Mouse (Mus musculus): ENCODE data around the gene Klk1b11. TPM values are rescaled to one million over a fixed set of nuclear protein-coding genes. Genes with fewer than 3 reads are reported as not detected.
"Not testable (repeated sequence)": the region's sequence is repeated elsewhere in the genome, so short reads cannot be mapped to it uniquely, and the experiment has no call there.

Gene Klk1b11
- not detected in 2 replicates for polyA plus RNA-seq (2012; rRNA removed)

GRCm38 (mm10) chr7:43995577-43995976, at the start of gene Klk1b11:
Gene Klk1b11 (plus strand): TSS chr7:43995877.
- not testable (repeated sequence) for H3K36me3 ChIP-seq (ENCODE audit: control insufficient read depth, insufficient read depth, low read length); H3K27me3 ChIP-seq (ENCODE audit: control insufficient read depth, insufficient read depth, low read length); H3K27ac ChIP-seq (ENCODE audit: control insufficient read depth, insufficient read depth, low read depth, low read length); H3K4me1 ChIP-seq (ENCODE audit: control insufficient read depth, insufficient read depth, low read length); H3K4me3 ChIP-seq (ENCODE audit: control insufficient read depth, low read depth, low read length)

GRCm38 (mm10) chr7:43950364-43950763, 45.3 kb upstream of the Klk1b11 start, which contains the start of gene Klk1b8:
Gene Klk1b8 (plus strand): TSS chr7:43950664.
- no peaks in the 10 kb centered on the region for H3K27me3 ChIP-seq (ENCODE audit: control insufficient read depth, insufficient read depth, low read length)
- no peak within 1 kb of the TSS for H3K27ac ChIP-seq (ENCODE audit: control insufficient read depth, insufficient read depth, low read depth, low read length)
- TF ChIP-seq POLR2A (IDR thresholded peaks at IDR 0.05; ENCODE audit: control insufficient read depth, low read depth, low read length), result no peak
- no peak for TF ChIP-seq CTCF (IDR thresholded peaks at IDR 0.05; ENCODE audit: control insufficient read depth, insufficient read depth, insufficient replicate concordance, low read depth, low read length)
- no peak within 1 kb of the TSS for H3K4me3 ChIP-seq (ENCODE audit: control insufficient read depth, low read depth, low read length)
- H3K4me1 ChIP-seq (ENCODE audit: control insufficient read depth, insufficient read depth, low read length), result no peaks in the 10 kb centered on the region
- H3K36me3 ChIP-seq (ENCODE audit: control insufficient read depth, insufficient read depth, low read length), result no peaks in the 10 kb centered on the region

GRCm38 (mm10) chr7:43952703-43953102, 43.0 kb upstream of the Klk1b11 start:
- H3K4me3 ChIP-seq (ENCODE audit: control insufficient read depth, low read depth, low read length), result no peak overlapping the region
- TF ChIP-seq POLR2A (IDR thresholded peaks at IDR 0.05; ENCODE audit: control insufficient read depth, low read depth, low read length) (no peak), CTCF (IDR thresholded peaks at IDR 0.05; ENCODE audit: control insufficient read depth, insufficient read depth, insufficient replicate concordance, low read depth, low read length) (no peak)
- no peak overlapping the region for H3K27ac ChIP-seq (ENCODE audit: control insufficient read depth, insufficient read depth, low read depth, low read length)
- H3K4me1 ChIP-seq (ENCODE audit: control insufficient read depth, insufficient read depth, low read length), result no peaks in the 10 kb centered on the region
- no peaks in the 10 kb centered on the region for H3K36me3 ChIP-seq (ENCODE audit: control insufficient read depth, insufficient read depth, low read length)
- H3K27me3 ChIP-seq (ENCODE audit: control insufficient read depth, insufficient read depth, low read length), result no peaks in the 10 kb centered on the region

- Histone ChIP-seq H3K4me1 (ENCODE audit: control insufficient read depth, insufficient read depth, low read length) (no peaks in the 10 kb centered on the region), H3K27ac (ENCODE audit: control insufficient read depth, insufficient read depth, low read depth, low read length) (no peak within 1 kb of the TSS), H3K27me3 (ENCODE audit: control insufficient read depth, insufficient read depth, low read length) (no peaks in the 10 kb centered on the region), H3K36me3 (ENCODE audit: control insufficient read depth, insufficient read depth, low read length) (no peaks in the 10 kb centered on the region), H3K4me3 (ENCODE audit: control insufficient read depth, low read depth, low read length) (no peak within 1 kb of the TSS)
- no peak for TF ChIP-seq CTCF (IDR thresholded peaks at IDR 0.05; ENCODE audit: control insufficient read depth, insufficient read depth, insufficient replicate concordance, low read depth, low read length)
- TF ChIP-seq POLR2A (IDR thresholded peaks at IDR 0.05; ENCODE audit: control insufficient read depth, low read depth, low read length), result no peak
Measured at GRCm38 (mm10) chr7:43966451-43966850, 29.2 kb upstream of the Klk1b11 start, which contains the start of gene Klk1b1. Gene Klk1b1 (plus strand): TSS chr7:43966751.

GRCm38 (mm10) chr7:43967058-43967457, 28.6 kb upstream of the Klk1b11 start:
- no peaks in the 10 kb centered on the region for H3K27me3 ChIP-seq (ENCODE audit: control insufficient read depth, insufficient read depth, low read length)
- H3K36me3 ChIP-seq (ENCODE audit: control insufficient read depth, insufficient read depth, low read length), result no peaks in the 10 kb centered on the region
- H3K27ac ChIP-seq (ENCODE audit: control insufficient read depth, insufficient read depth, low read depth, low read length), result no peak overlapping the region
- H3K4me3 ChIP-seq (ENCODE audit: control insufficient read depth, low read depth, low read length), result no peak overlapping the region
- no peaks in the 10 kb centered on the region for H3K4me1 ChIP-seq (ENCODE audit: control insufficient read depth, insufficient read depth, low read length)
- TF ChIP-seq CTCF (IDR thresholded peaks at IDR 0.05; ENCODE audit: control insufficient read depth, insufficient read depth, insufficient replicate concordance, low read depth, low read length) (no peak), POLR2A (IDR thresholded peaks at IDR 0.05; ENCODE audit: control insufficient read depth, low read depth, low read length) (no peak)

- H3K27ac ChIP-seq (ENCODE audit: control insufficient read depth, insufficient read depth, low read depth, low read length), result no peak overlapping the region
- H3K4me3 ChIP-seq (ENCODE audit: control insufficient read depth, low read depth, low read length), result no peak overlapping the region
- H3K27me3 ChIP-seq (ENCODE audit: control insufficient read depth, insufficient read depth, low read length), result no peaks in the 10 kb centered on the region
- no peaks in the 10 kb centered on the region for H3K4me1 ChIP-seq (ENCODE audit: control insufficient read depth, insufficient read depth, low read length)
- H3K36me3 ChIP-seq (ENCODE audit: control insufficient read depth, insufficient read depth, low read length), result no peaks in the 10 kb centered on the region
- TF ChIP-seq POLR2A (IDR thresholded peaks at IDR 0.05; ENCODE audit: control insufficient read depth, low read depth, low read length) (no peak), CTCF (IDR thresholded peaks at IDR 0.05; ENCODE audit: control insufficient read depth, insufficient read depth, insufficient replicate concordance, low read depth, low read length) (no peak)
Measured at GRCm38 (mm10) chr7:43967612-43968011, 28.1 kb upstream of the Klk1b11 start.

GRCm38 (mm10) chr7:43975761-43976160, 19.9 kb upstream of the Klk1b11 start, which contains the start of gene Klk1b9:
Gene Klk1b9 (plus strand): TSS chr7:43976061.
- not testable (repeated sequence) for H3K27ac ChIP-seq (ENCODE audit: control insufficient read depth, insufficient read depth, low read depth, low read length); H3K4me3 ChIP-seq (ENCODE audit: control insufficient read depth, low read depth, low read length); H3K4me1 ChIP-seq (ENCODE audit: control insufficient read depth, insufficient read depth, low read length)

GRCm38 (mm10) chr7:43985657-43986056, 10.0 kb upstream of the Klk1b11 start:
- H3K27me3 ChIP-seq (ENCODE audit: control insufficient read depth, insufficient read depth, low read length), result no peaks in the 10 kb centered on the region
- no peaks in the 10 kb centered on the region for H3K36me3 ChIP-seq (ENCODE audit: control insufficient read depth, insufficient read depth, low read length)
- no peak overlapping the region for H3K4me3 ChIP-seq (ENCODE audit: control insufficient read depth, low read depth, low read length)
- no peaks in the 10 kb centered on the region for H3K4me1 ChIP-seq (ENCODE audit: control insufficient read depth, insufficient read depth, low read length)
- TF ChIP-seq CTCF (IDR thresholded peaks at IDR 0.05; ENCODE audit: control insufficient read depth, insufficient read depth, insufficient replicate concordance, low read depth, low read length) (no peak), POLR2A (IDR thresholded peaks at IDR 0.05; ENCODE audit: control insufficient read depth, low read depth, low read length) (no peak)
- no peak overlapping the region for H3K27ac ChIP-seq (ENCODE audit: control insufficient read depth, insufficient read depth, low read depth, low read length)

More at GRCm38 (mm10) chr7:43975761-43976160, 19.9 kb upstream of the Klk1b11 start, which contains the start of gene Klk1b9:
- not testable (repeated sequence) for H3K36me3 ChIP-seq (ENCODE audit: control insufficient read depth, insufficient read depth, low read length); H3K27me3 ChIP-seq (ENCODE audit: control insufficient read depth, insufficient read depth, low read length)

GRCm38 (mm10) chr7:43994821-43995220, 856 bp upstream of the Klk1b11 start:
- not testable (repeated sequence) for H3K27me3 ChIP-seq (ENCODE audit: control insufficient read depth, insufficient read depth, low read length); H3K4me1 ChIP-seq (ENCODE audit: control insufficient read depth, insufficient read depth, low read length); H3K36me3 ChIP-seq (ENCODE audit: control insufficient read depth, insufficient read depth, low read length); H3K4me3 ChIP-seq (ENCODE audit: control insufficient read depth, low read depth, low read length); H3K27ac ChIP-seq (ENCODE audit: control insufficient read depth, insufficient read depth, low read depth, low read length)
